Comparison of ENCODE assay signal across 18 mouse cellular contexts in genomic region chr15:77476693-77477092, GRCm38 (mm10). TPM values are rescaled to one million over a fixed set of nuclear protein-coding genes. Genes with fewer than 3 reads are reported as not detected.
DNase-seq lines count a peak whose midpoint lies in the region; ATAC-seq and TF ChIP-seq lines count a peak whose summit lies in the region.
"Not testable (repeated sequence)": the region's sequence is repeated elsewhere in the genome, so short reads cannot be mapped to it uniquely, and the experiment has no call there.
"Had no signal": no experiment of that assay in that cellular context is flagged by ENCODE, and none has a peak within 500 bp of the region (broad histone marks: within the 10 kb centered on the region; RNA-seq: fewer than 3 reads in every experiment).

Gene Apol10a (plus strand): TSS chr15:77477047.

- not testable (repeated sequence) for TF ChIP-seq POLR2A in small intestine, adult 2 months (IDR thresholded peaks at IDR 0.05; ENCODE audit: low read depth, low read length)

- 26% methylated on average over 2 of the region's 2 CpGs for WGBS in large intestine, adult 2 months
- 24% methylated on average over 2 of the region's 2 CpGs for WGBS in small intestine, adult 2 months

- H3K36me3 ChIP-seq in small intestine, adult 2 months (ENCODE audit: control insufficient read depth, insufficient read depth, low read length): not testable (repeated sequence)

- peaks cover 13% of the 10 kb centered on the region; the same call in 1 of the 2 replicates for H3K4me1 ChIP-seq in small intestine, adult 2 months (ENCODE audit: control insufficient read depth, insufficient read depth, insufficient read length, low read length)

- peak within 1 kb of the TSS; percentile 58 for H3K4me3 ChIP-seq in small intestine, adult 2 months (ENCODE audit: low read depth, low read length)

- peak within 1 kb of the TSS; percentile 66 for H3K27ac ChIP-seq in small intestine, adult 2 months (ENCODE audit: insufficient read depth, low read depth, low read length)

- peak; percentile 76 for DNase-seq in heart, adult 11 months
- DNase-seq in large intestine, adult 2 months (ENCODE audit: low read depth, low spot score): not testable (repeated sequence)

- TF ChIP-seq CTCF in small intestine, adult 2 months (IDR thresholded peaks at IDR 0.05; ENCODE audit: extremely low read depth, insufficient read length, insufficient replicate concordance, low read depth, low read length): not testable (repeated sequence)

- not testable (repeated sequence) for H3K27me3 ChIP-seq in small intestine, adult 2 months (ENCODE audit: control insufficient read depth, insufficient read depth, low read length)

- peak; percentile 86 for ATAC-seq in erythroblast, adult 5-6 weeks (replicated peaks; ENCODE audit: low FRiP score, poor library complexity, severe bottlenecking)
- peak; percentile 72 for ATAC-seq in erythroid progenitor cell, adult 5-6 weeks (replicated peaks; ENCODE audit: low FRiP score, poor library complexity, severe bottlenecking)

RNA-seq across cellular contexts. Expression of gene Apol10a, which starts in this region (rescaled TPM):
- total RNA-seq in erythroblast, adult 5-6 weeks (2015; ENCODE audit: low replicate concordance): 9.4 and 10.0 TPM in 2 replicates
- total RNA-seq in erythroblast, adult 5-6 weeks (2017; ENCODE audit: low replicate concordance): 14.3 and 18.3 TPM in 2 replicates
- total RNA-seq in erythroid progenitor cell, adult 5-6 weeks (2015; ENCODE audit: low replicate concordance): 2.9 and 4.0 TPM in 2 replicates
- total RNA-seq in erythroid progenitor cell, adult 5-6 weeks (2017; ENCODE audit: low replicate concordance): 3.1 and 7.3 TPM in 2 replicates
- polyA plus RNA-seq in large intestine, adult 2 months (2012; rRNA removed): 94.4 and 159 TPM in 2 replicates
- 4.4 and 56.4 TPM in 2 replicates for polyA plus RNA-seq in small intestine, adult 2 months (2012; rRNA removed)
- total RNA-seq: adrenal gland, adult 18-20 months; adrenal gland, adult 2 months; adrenal gland, adult 8-10 months; adrenal gland, postnatal 14 days; adrenal gland, postnatal 25 days; adrenal gland, postnatal 4 days; CH12.LX; ES-E14; MEL had no signal
- polyA plus RNA-seq: activated CD4-positive, CD25-positive, alpha-beta regulatory T cell, adult 4 months; adrenal gland, adult 2 months; brain, embryonic 14.5 days; G1E; Patski had no signal
